Mouse (Mus musculus) hindbrain, embryonic 13.5 days (tissue): ENCODE measurements at regions not wholly inside any gene's neighbourhood (a gene's known extent, or its start where the extent isn't known, plus 50 kb on each side); places are given as distances from the start of the nearest gene placed in this dataset. TPM values are rescaled to one million over a fixed set of nuclear protein-coding genes. Genes with fewer than 3 reads are reported as not detected.

Source experiments
- ATAC-seq: fragments of 200-750 bp; cut with Nextera tagmentation; 2 replicates; pipeline ENCODE4 v1.8.0; 2017; ENCODE audit warnings: moderate TSS enrichment; ENCODE audit not compliant: low FRiP score
- H3K27ac ChIP-seq: fragments of 300-500 bp; sonication (generic); 2 replicates; pipeline ENCODE4 v1.5.1; 2015; ENCODE audit warnings: inconsistent platforms, mild to moderate bottlenecking, moderate library complexity
- H3K27me3 ChIP-seq: fragments of 300-500 bp; sonication (generic); 2 replicates; pipeline ENCODE4 v1.6.1; 2015; ENCODE audit warnings: mild to moderate bottlenecking, inconsistent platforms
- H3K36me3 ChIP-seq: fragments of 300-500 bp; sonication (generic); 2 replicates; pipeline ENCODE4 v1.6.1; 2015; ENCODE audit warnings: mild to moderate bottlenecking, inconsistent platforms
- H3K4me1 ChIP-seq: fragments of 300-500 bp; sonication (generic); replicated peaks from 2 replicates; pipeline ENCODE4 v1.6.1; 2015; ENCODE audit warnings: inconsistent platforms
- H3K4me2 ChIP-seq: fragments of 300-500 bp; sonication (generic); 2 replicates; pipeline ENCODE4 v1.6.1; 2015; ENCODE audit warnings: inconsistent platforms, mild to moderate bottlenecking, moderate library complexity
- H3K4me3 ChIP-seq: fragments of 300-500 bp; sonication (generic); 2 replicates; pipeline ENCODE4 v1.5.1; 2015; ENCODE audit warnings: mild to moderate bottlenecking, inconsistent platforms
- H3K9ac ChIP-seq: fragments of 300-500 bp; sonication (generic); 2 replicates; pipeline ENCODE4 v1.6.1; 2015; ENCODE audit warnings: mild to moderate bottlenecking, inconsistent platforms
- H3K9me3 ChIP-seq: fragments of 300-500 bp; sonication (generic); 2 replicates; pipeline ENCODE4 v1.6.1; 2016; ENCODE audit warnings: inconsistent platforms
- WGBS: fragments of 180-500 bp; shearing (Covaris S2); methylation state at CpG from one replicate; pipeline ENCODE4 v1.1.7; 2015; 5-methylcytosine and 5-hydroxymethylcytosine counted together
- microRNA-seq: library from miRNA; unstranded; fragments of <30 nt; microRNA quantifications from one replicate; pipeline ENCODE4, GENCODE M21; 2016

GRCm38 (mm10) chr12:37050596-37050995, 57.7 kb upstream of the Meox2 start:
- H3K4me1 ChIP-seq = no peaks in the 10 kb centered on the region
- H3K9me3 ChIP-seq = no peaks in the 10 kb centered on the region
- H3K27ac ChIP-seq = no peak overlapping the region
- H3K4me2 ChIP-seq = no peak overlapping the region
- WGBS = 59% methylated on average over 1 of the region's 1 CpGs
- no peak for ATAC-seq
- H3K36me3 ChIP-seq = no peaks in the 10 kb centered on the region
- H3K27me3 ChIP-seq = no peaks in the 10 kb centered on the region
- H3K9ac ChIP-seq = no peak overlapping the region
- no peak overlapping the region for H3K4me3 ChIP-seq

- H3K9ac ChIP-seq = no peak overlapping the region
- H3K4me3 ChIP-seq = no peak overlapping the region
- H3K27me3 ChIP-seq = no peaks in the 10 kb centered on the region
- no peaks in the 10 kb centered on the region for H3K4me1 ChIP-seq
- no peak overlapping the region for H3K27ac ChIP-seq
- no peaks in the 10 kb centered on the region for H3K9me3 ChIP-seq
- 81% methylated on average over 3 of the region's 3 CpGs for WGBS
- no peak overlapping the region for H3K4me2 ChIP-seq
- ATAC-seq = no peak
- H3K36me3 ChIP-seq = no peaks in the 10 kb centered on the region
These were observed 50.9 kb upstream of the Meox2 start for GRCm38 (mm10) chr12:37057411-37057810.

Small RNAs in the stretch of these regions (microRNA-seq; reads per million reads assigned to microRNA genes)
- not detected for gene Gm44326
- 57.0 reads per million, percentile 42 among the genes with 10 or more reads in this experiment for gene Mir5099
